Mouse (Mus musculus) right cerebral cortex, adult 18-20 months (tissue): ENCODE measurements around the gene Lfng.

ENCODE experiments used
- DNase-seq: peaks from one replicate; pipeline ENCODE4 v3.0.0; 2022; ENCODE audit warnings: mixed read lengths

The Lfng gene

DNA sequence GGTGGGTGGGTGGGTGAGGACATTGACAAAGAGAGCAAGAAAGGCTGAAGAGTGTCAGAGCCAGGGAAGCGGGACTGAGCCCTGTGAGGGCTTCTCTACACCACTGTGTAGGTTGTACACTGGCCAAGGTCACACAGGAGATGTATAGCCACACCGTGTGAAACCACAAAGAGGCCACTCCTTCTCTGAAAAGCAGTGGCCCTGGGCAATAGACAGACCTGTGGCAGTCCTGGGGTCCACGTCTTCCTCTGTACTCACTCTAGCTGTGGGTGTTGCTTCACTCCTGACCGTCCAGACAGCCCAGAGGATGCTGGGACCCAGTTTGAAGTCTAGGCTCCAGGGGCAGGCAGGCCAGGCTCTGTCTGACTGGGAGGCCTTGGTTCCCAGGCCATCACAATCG, 12.3 kb upstream of the Lfng start:
- no peak for DNase-seq

DNA sequence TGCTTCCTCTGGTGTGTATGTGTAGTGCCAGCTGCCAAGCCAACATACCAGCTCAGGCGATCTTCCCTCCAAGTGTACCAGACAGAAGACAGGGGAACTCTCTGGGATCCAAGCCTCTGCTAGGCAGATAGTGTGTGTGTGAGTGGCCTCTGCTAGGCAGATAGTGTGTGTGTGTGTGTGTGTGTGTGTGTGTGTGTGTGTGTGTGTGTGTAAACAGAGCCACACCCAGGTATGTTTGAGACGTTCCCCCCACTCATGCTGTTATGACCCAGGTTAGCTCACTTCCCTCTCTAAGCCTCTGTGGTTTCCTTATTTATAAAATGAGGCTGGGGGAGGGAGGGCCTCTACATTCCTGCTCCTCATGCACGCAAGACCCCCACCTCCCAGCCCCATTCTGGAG, 10.7 kb upstream of the Lfng start:
- no peak for DNase-seq

DNA sequence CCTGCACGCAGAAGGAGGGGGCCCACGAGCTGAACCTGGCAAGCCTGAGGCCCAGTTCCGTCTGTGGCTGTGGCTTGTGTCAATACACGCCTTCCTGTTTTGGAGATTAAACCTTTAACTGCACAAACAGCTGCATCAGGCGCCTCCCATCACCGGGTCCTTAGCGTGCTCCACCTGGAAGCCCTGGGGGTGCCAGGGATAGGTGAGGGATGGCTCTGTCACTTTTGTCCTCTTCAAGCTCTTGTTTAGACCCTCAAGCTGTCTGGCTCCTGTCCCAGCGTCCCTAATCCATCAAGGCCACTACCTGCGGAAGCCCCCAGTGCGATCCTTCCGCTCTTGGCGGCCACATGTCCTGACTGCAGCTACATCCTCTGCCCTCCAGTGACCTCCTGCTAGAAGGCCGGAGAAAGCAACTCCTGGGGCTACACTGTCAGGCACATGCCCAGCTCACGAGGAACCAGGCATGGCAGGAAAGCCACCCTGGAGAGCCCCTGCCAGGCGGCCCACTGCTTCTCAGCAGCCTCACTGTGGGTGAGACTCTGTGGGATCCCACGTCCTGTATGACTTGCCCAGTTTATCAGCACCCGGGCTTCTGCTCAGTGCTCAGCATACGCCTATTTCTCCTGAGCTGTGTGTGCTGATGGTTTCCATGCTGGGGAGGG, 10.1 kb upstream of the Lfng start:
- DNase-seq: no peak

DNA sequence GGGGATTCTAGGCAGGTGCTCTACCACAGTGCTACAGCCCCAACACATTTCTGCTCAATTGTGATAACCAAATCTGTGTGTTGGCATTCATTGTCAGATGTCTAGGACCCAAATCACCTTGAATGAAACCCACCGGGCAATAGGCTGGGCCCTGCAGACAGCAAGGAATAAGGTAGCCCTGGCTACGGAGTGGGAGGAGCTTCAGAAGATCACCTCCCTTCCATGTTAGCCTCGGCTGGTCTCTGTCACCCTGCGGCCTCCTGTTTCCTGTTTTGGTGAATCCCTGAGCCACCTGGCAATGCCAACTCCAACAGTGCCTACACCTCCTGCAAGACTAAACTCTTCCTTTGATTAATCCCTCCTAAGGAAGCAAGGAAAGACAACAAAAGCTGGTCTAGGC, 9.3 kb upstream of the Lfng start:
- no peak for DNase-seq

DNA sequence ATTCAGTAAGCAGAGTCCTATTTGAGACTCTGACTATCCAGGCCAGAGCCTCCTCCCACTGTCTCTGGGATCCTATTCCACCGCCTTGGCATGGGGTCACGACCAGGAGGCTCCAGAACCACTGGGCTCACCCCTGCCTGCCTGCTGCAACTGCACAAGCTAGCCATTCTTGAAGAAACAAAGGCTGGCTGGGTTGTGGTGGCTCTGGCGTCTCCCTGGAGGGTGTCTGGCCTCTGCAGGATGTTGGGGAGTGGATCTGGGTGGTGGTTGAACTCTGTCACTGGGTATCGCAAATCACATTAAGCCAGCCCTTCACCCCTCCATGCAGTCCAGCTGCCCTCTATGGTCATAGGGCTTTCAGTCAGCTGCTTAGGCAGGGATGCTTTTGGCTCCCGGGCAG, 7.2 kb upstream of the Lfng start:
- no peak for DNase-seq

DNA sequence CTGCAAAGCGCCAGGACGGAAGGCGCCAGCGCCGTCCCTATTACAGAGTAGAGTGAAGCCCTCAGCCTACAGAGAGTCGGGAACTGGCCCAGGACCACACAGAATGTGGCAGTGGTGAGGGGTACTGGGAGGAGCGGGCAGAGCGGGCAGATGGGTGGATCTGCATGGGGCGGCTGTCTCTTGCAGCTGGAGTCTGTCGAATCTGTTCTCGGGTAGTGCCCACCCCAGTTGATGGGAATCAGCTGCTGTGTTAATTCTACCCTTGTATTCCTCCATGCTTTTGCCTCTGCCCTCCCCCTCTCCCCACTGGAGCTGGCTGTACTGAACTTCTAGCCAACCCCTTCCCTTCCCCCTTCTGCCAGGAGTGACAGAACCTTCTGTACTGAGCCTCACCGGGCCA, 5.4 kb upstream of the Lfng start:
- no peak for DNase-seq

DNA sequence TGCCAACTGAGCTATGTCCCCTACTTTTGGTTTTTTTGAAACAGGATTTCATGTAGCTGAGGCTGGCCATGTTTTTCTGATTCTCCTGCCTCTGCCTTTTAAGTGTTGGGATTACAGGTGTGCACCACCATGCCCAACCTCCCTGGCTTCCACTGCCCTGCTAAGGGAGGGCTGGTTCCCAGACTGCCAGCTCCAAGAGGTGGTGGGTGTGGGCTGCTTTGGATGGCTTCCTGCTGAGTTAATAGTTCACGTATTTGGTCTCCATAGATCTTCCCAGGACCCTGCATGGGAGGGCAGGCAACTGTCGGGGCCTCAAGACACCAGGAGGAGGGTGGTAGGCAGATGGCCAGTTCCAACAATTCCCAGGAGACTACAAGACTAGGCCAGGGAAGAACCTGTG, 4.6 kb upstream of the Lfng start:
- no peak for DNase-seq

DNA sequence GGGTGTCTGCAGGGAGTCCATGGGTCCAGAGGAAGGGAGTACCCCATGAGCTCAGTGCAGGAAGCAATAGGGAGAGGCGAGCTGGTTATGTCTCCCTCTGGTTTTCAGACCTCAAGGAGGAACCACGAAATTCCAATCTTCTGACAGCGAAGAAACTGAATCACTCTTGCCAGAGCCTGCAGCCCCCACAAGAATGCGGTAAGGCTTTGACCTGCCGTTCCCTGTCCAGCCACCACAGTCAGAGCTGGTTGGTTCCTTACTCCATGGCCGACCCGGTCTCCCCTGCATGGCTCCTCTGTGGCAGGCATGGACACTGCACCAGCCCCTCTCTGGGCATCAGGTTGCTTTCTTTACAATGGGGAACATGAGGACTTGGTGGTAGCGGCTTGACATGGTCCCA, 2.7 kb upstream of the Lfng start:
- no peak for DNase-seq

DNA sequence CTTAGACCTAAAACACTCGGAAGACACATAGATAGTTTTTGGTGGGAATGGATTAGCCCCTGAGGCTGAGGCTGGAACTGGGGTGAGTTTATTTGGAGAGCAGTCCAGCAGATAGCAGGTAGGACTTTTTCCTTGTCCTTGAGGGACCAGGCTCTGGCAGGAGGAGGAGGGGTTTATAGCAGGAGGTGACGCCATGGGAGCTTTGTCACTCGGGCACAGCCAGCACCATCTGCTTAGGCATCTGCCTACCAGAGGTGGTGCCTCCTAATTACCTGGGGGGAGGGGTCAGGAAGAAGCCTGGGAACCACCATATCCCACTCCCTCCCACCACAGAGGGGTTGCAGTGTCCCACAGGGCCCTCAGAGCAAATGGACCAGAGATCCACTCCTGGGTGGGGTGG, 1.9 kb upstream of the Lfng start:
- no peak for DNase-seq

DNA sequence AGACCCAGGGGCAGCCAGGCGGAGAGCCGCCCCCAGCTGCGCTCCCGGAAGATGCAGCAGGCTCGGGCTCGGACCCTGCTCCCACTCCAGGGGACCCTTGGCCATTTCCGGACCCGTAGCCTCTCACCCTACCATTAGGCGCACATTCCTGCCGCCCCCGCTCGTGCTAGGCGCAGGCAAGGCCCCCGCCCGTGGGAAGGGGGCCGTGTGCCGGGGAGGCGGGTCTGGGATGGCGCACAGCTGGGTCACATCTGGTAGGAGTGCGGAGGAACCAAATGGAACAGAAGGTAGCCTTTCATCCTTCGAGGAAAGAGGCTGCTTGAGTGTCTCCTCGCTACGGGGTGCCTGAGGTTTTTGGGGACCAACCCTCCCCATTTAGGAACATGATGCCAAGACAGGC, 734 bp upstream of the Lfng start:
- DNase-seq: no peak

DNA sequence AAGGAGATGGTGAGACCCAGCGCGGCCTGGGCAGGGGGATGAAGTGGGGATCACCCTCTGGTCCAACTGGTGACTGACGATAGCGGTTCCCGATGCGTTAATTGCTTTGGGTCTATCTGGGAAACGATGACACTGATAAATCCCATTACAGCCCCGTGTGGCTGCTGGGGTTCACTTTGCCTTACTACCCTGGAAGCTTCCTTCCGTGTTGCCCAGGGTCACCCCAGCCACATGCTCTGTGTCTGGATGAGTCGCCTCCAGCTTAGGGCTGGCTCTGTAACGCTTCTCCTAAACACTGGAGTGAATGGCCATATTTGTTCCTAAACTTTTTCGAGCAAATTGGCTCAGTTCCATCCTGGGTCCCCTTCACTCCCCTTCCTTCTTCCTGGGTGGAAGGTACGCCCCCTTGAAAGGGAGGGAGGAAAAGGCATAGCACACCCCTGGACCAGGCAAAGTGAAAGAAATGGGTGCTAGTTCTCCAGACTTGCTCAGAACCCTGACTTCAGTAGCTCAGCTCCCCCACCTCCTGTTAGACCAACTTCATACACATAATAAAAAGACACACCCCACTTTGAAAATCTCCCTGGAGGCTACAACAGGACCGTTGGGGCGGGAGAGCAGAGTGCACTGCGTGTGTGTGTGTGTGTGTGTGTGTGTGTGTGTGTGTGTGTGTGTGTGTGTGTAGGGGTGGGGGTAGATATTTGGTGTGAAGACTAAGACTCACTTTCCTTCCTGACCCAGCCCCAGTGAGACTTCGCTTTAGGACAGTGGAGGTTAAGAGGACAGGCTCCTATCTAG, 915 bp downstream of the Lfng start:
- no peak for DNase-seq

DNA sequence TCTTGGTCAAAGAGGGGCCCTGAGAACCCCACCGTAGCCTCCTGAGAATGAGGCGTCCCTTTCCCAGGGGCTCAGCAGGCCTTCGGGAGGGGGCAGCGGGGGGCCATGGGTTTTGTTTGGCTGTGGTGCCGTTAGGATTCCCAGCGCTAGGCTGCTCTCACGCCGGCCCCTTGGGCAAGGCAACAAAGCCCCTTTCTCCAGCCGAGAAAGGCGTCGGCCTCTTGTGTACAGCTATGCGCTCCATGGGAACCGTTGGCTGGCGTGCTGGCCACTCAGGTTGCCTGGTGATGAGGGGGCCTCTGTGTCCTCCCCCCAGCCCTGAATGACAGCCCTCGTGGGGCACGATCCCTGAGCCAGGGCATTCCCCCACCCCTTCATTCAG, 1.5 kb downstream of the Lfng start:
- DNase-seq: no peak

DNA sequence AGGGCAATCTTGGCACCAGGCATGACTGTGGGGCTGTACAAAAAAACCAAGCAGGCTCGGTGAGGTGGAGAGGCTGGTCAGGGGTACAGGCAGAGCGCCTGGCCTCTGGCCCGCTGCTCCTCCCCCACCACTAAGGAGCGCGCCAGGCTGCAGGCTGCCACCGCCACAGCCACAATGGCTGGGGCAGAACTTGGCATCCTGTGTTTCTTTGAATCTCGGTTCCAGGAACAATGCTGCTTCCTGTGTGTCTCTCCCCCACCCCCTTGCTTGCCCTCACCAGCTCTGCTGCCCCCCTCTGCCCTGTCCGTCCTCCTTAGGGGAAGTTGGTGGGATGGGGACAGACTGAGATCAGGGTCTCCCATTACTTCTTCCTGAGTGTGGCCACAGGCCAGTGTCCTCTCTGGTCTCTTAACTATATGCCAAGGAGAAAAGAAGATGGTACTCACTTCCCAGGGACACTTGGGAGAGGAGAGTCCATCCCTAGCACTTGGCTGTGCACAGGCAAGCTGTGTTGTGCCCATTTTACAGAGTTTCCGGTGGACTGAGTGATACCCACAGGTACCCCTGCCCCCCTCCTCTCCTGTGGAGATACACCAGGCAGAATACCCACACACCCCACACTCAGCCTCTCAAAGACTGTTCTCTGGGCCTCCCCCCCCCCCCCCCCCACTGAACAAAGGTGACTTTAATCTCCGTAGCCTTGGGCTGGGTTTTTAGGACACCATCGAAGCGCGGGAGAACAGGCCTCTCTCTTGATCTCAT, 2.6 kb downstream of the Lfng start:
- DNase-seq: peak; percentile 63

DNA sequence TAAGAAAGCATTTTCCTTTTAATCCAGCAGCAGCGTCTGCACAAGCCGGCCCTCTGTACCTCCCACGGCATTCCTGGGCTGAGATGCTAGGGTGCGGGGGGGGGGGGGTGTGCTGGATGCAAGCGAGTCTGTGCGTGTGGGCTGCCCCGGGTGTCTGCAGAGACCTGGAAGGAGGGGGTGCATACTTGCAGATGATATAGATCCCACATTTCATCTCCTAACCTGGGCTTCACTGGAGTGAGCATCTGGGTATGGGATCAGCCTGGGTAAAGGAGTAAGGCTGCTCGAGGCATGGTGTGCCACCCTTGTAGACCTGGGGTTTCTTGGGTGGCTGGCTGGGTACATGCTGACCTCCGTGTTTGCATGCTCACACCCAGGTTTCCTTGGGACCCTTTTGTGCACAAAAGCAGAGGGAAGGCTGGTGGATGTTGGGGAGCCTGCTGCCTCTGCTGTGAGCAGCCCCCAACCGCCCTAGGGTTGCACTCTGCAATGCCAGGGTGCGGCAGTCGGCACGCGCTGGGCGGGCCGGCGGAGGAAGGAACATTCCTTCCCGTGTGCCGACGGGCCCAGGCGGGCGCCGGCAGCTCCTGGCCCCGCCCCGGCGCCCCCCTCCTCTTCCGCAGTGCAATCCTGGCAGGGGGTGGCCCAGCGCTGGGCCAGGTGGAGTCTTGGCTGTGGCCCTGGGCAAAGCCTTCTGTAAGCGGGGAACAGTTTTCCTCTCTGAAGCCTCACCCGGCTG, 3.3 kb downstream of the Lfng start:
- no peak for DNase-seq

DNA sequence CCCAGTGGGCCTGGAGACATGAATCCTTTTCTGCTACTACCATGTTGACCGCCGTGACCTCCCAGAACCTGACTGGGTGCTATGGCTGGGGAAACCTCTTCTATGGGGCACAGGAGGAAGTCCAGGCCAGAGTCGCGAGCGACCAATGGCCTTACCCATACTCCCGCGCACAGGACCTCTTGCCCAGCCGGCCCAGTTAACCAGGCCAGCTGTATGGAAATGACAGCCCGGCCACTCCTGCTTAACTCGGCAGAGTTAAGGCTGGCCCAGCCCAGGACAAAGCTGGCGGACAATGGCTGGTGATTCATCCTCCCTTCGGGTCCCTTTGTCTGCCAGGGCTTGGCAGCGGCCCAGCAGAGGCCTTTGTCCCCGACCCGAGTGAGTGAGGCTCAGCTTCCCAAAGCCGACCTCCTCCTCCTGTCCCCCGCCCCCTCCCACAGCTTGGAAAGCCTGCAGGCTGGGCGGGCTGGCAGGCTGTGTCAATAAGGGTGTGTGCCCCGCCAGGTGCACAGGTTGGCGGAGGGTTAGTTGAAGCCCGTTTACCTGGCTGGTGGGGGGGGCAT, 4.0 kb downstream of the Lfng start:
- DNase-seq: peak; percentile 75

DNA sequence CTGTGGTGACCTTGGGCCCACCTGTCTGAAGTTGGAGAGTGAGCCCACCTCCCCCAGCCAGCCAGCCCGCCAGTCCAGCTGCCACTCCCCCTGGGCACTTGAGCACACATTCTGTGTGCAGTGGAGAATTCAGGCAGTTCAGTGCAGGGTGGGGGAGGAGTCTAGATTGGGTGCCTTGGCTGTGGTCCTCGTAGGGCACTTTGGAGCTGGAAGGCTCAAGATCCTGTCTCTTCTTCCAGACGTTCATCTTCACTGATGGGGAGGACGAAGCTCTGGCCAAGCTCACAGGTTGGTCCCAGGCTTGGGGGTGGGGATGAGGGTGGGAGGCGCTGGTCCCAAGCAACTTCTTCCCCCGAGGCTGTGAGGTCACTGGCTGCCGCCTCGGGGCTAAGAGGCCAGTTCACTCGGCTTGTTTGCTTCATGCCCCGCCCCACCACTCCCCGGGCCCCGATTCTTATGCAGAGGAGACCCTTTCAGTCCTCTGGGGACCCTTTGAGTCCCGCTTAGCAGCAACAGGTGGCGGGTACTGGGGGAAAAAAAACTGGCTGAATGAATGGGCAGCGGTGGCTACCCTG, 4.6 kb downstream of the Lfng start:
- DNase-seq: no peak

DNA sequence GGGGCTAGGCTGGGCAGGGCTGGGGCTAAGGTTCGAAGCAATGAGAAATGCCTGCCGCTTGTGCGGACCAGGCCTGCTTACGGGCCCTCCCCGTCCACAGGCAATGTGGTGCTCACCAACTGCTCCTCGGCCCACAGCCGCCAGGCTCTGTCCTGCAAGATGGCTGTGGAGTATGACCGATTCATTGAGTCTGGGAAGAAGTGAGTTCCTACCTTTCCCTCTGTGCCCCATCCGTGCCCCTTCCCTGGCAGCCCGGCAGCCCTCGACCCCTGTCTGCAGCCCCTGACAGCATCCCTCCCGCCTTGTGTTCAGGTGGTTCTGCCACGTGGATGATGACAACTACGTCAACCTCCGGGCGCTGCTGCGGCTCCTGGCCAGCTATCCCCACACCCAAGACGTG, 5.1 kb downstream of the Lfng start:
- DNase-seq: no peak

DNA sequence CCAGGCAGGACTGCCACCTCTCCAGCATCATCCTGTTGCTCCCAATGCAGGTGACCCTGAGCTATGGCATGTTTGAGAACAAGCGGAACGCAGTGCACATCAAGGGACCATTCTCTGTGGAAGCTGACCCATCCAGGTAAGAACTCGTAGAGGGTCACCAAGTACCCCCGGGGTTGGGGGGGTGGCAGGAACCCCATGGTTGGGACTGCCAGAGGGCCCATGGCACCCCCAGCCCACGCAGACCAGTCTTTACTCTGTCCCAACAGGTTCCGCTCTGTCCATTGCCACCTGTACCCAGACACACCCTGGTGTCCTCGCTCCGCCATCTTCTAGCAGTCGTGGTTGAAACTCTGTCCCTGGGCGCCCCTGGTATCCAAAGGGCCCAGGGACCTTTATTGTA, 7.0 kb downstream of the Lfng start:
- no peak for DNase-seq

DNA sequence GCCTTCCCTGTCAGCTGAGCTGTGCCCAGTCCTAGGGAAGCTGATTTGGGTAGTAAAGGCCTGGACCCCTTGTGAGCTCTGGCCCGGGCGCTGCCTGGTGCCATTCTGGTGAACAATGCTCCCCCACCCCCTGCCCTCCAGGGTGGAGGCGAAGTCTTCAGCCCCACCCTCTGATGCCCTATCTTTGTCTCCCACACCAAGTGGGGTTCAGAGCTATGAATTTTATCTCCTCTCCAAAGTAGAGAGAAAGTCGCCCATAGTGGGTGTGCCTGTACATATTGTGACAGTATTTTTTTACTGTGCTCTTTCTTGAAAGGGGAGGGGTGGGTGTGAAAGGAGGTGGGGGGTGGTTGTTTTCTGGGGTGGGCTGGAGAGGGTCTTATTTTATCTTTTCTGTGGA, 7.7 kb downstream of the Lfng start:
- no peak for DNase-seq

DNA sequence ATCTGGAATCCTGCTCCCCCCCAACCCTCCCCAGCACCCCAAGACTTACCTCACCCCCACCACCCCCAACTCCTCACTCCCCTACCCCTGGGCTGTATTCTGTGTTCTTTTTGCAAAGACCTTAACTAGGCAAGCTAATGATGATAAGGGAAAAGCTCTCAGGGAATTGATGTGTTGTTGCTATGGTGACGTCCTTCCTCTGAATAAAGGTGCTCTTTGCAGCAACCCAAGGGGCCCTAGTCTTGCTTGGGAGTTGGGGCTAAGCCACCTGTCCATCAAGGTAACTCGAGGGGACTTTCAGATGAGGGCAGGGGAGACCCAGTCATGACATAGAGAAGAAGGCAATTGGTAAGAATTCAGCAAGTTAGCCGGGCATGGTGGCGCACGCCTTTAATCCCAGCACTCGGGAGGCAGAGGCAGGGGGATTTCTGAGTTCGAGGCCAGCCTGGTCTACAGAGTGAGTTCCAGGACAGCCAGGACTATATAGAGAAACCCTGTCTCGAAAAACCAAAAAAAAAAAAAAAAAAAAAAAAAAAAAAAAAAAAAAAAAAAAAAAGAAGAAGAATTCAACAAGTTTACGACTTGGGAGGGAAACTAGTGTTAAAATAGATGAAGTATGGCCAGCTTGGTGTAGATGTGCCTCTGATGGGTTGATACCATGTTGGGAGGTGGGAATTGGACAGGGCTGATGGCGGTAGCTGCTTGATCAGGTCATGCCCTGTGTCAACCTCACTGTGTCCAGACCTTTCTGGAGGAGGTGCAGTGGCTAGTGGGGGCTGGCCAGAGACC, 8.4 kb downstream of the Lfng start:
- no peak for DNase-seq

DNA sequence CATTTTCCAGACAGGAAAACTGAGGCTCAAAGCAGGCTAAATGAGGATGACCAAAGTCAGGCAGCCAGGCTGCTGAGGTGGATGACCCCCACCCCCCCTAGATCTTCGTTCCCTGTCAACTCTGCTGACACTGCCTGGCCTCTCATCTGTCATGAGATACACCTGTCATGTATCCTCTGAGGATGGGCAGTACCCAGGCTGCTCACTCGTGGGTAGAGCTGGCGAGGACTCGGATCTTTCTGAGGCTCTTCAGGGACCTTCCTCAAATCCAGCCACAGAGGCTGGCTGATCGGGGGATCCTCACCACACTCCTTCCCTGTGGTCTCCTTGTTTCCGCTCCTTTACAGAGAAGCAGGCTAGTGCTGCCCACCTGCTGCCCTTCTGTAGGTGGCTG, 9.0 kb downstream of the Lfng start:
- no peak for DNase-seq

DNA sequence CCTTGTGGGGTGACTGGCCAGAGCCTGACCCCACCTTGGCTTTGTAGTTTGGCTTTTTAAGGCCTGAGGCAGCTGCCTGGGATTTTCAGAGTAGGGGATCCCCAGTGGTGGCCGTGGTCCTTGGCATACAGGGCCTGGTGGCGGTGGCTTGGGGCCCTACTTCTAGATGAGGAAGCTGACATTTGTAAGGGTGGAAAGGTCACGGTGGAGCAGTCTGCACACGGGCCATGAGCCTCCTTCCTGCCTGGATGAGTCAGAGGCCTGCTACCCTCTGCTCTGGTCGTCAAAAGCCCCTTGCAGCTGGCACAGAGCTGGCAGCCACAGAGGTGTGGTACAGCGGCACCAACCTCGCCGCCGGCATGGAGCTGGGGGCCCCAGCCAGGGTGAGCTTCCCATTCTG, 9.6 kb downstream of the Lfng start:
- DNase-seq: no peak
